Mouse (Mus musculus): ENCODE data around the gene Ntn1.

Gene Ntn1

GRCm38 (mm10) chr11:68381833-68382232, 18.8 kb downstream of the Ntn1 start:
- no peak for DNase-seq

GRCm38 (mm10) chr11:68381318-68381717, 19.3 kb downstream of the Ntn1 start:
- no peak for DNase-seq

- DNase-seq = no peak
Measured at GRCm38 (mm10) chr11:68378946-68379764, 21.5 kb downstream of the Ntn1 start.

- no peak for DNase-seq
Measured at GRCm38 (mm10) chr11:68378419-68378818, 22.2 kb downstream of the Ntn1 start.

- DNase-seq = no peak
Measured at GRCm38 (mm10) chr11:68373105-68373504, 27.5 kb downstream of the Ntn1 start.

- no peak for DNase-seq
Measured at GRCm38 (mm10) chr11:68371609-68372008, 29.0 kb downstream of the Ntn1 start.

GRCm38 (mm10) chr11:68356901-68357300, 43.7 kb downstream of the Ntn1 start:
- no peak for DNase-seq

- no peak for DNase-seq
Measured at GRCm38 (mm10) chr11:68355561-68355960, 45.1 kb downstream of the Ntn1 start.

- no peak for DNase-seq
Measured at GRCm38 (mm10) chr11:68354848-68355247, 45.8 kb downstream of the Ntn1 start.

- no peak for DNase-seq
Measured at GRCm38 (mm10) chr11:68352236-68352635, 48.4 kb downstream of the Ntn1 start.

- no peak for DNase-seq
Measured at GRCm38 (mm10) chr11:68348851-68349250, 51.8 kb downstream of the Ntn1 start.

- no peak for DNase-seq
Measured at GRCm38 (mm10) chr11:68348083-68348482, 52.5 kb downstream of the Ntn1 start.

GRCm38 (mm10) chr11:68347508-68347907, 53.1 kb downstream of the Ntn1 start:
- no peak for DNase-seq

GRCm38 (mm10) chr11:68346099-68346498, 54.5 kb downstream of the Ntn1 start:
- DNase-seq = no peak

GRCm38 (mm10) chr11:68344221-68344620, 56.4 kb downstream of the Ntn1 start:
- DNase-seq = no peak

GRCm38 (mm10) chr11:68342761-68343160, 57.9 kb downstream of the Ntn1 start:
- DNase-seq = no peak

- DNase-seq = no peak
Measured at GRCm38 (mm10) chr11:68342003-68342400, 58.6 kb downstream of the Ntn1 start.

GRCm38 (mm10) chr11:68341111-68342002, 59.3 kb downstream of the Ntn1 start:
- DNase-seq = peak; percentile 33

- DNase-seq = no peak
Measured at GRCm38 (mm10) chr11:68340366-68340765, 60.3 kb downstream of the Ntn1 start.

- no peak for DNase-seq
Measured at GRCm38 (mm10) chr11:68339856-68340255, 60.8 kb downstream of the Ntn1 start.

GRCm38 (mm10) chr11:68339331-68339730, 61.3 kb downstream of the Ntn1 start:
- no peak for DNase-seq

GRCm38 (mm10) chr11:68331676-68332265, 68.9 kb downstream of the Ntn1 start:
- no peak for DNase-seq

- no peak for DNase-seq
Measured at GRCm38 (mm10) chr11:68331117-68331437, 69.5 kb downstream of the Ntn1 start.

Measured in thymus, postnatal 4 days (tissue).